Mouse (Mus musculus) NIH3T3 (cell line): ENCODE results near the gene Plk5.

Source experiments
- DNase-seq: peaks from one replicate; pipeline ENCODE4 v3.0.0-alpha.2; 2012; ENCODE audit warnings: low read depth

The Plk5 gene

DNA sequence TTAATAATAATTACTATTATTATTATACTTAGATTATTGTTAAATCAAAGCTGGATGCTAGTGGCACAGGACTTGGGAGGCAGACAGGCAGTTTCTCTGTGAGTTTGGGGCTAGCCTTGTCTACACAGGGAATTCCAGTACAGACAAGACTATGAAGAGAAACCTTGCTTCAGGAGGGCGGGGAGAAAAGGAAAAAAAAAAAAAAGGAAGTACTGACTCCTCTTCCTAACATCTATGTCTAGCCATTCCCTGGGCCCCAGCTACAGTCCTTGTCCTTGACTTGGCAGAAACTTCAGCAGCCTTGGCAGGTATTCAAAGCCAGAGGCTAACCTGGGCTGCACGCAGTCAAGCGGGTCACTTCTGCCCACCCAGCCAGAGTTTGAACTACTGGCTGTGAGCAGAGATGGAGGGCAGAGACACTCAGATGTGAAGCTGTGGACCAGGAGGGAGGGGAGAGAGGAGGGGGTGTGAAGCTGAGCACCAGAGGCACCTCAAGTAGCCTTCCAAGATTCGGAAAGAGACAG lies 33.0 kb downstream of the Plk5 start:
- no peak for DNase-seq

DNA sequence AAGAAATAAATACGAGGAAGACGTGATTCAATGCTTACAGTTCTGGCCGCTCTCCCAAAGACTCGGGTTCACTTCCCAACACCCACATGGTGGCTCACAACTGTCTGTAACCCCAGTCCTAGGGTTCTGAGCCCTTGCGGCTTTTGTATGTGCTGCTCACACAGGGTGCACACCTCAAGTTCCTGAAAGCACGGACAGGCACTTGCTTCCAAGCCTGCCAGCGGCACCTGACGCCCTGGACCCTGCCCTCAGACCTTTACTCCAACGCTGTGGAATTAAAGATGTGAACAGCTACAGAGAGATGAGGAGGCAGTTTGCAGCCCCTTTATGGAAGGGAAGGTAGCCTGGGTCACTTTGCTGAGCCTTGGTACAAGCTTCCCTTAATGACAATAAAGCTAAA lies 34.4 kb downstream of the Plk5 start:
- DNase-seq = peak; percentile 58

DNA sequence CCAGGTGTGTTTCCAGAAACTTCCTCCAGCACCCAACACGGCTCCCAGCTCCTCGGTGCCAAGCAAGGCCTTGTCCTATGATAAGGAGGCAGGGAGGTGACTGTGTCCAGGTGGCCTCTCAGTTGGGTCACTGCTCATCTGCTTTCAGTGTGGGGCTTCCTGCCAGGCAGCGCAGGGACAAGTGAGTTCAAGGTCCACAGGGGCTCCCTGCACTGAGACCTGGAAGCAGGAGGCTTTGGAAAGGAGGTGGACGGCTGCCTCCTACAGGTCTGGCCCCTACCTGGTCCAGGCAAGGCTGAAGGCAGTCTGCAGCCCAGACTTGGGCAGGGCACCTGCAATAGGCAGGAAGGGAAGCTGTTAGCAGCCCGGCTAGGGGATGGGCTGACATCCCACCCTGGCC lies 36.4 kb downstream of the Plk5 start:
- DNase-seq = no peak

DNA sequence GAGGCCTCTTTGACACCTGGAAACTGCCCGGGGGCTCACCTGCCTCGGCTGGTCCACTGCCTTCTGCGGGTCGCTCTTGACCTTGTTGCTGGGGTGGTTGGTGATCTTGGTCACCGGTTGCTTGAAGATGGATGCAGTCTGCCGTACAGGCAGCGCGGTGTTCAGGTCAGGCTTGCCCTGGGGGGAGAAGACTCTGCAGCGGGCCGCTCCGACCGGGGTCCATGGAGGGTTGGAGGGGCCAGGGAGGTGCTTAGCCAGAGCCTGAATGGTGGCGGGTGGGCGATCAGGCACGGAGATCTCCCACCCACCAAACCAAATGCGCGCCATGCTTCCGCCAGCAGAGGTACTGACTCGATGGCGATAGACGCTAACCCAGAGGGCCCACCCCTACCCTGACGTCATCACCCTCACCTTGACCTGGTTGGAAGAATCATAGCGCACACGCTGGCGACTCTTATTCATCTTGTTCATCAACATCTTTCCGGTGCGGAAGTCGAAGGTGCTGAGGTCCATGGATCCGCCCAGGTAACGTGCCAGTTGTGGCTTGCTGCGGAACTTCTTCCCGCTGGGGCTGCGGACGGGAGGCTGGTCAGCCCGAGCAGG lies 38.9 kb downstream of the Plk5 start:
- DNase-seq = no peak

DNA sequence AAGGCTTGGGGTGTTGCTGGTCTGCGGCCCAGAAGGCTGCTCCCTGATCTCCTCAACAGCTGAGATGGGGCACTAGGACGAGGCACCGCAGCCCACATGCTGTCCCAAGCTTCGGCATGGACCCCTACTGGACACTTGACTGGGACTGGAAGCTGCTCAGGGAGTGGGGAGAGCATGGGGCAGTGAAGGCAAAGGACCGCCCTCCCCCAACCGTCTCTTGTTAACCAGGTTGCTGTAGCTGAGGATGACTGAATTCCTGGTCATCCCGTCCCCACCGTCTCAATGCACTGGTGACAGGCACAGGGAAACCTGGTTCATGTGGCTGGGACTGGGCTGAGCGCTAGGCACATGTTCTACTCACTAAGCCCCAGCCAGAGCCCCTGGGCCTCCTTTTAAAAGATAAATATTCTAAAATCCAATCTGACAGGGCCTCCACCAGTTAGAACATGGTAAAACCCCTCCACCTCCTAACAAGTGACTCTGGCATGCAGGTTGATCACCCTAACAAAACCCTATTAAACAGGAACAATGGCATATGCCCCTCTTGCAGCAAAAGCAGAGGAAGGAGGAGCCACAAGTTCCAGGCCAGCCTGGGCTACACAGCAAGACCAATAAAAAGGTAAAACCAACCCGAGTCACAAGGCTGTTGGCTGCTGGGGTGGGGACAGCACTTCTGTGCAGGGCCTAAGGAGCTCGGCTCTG lies 40.7 kb downstream of the Plk5 start:
- DNase-seq = no peak

DNA sequence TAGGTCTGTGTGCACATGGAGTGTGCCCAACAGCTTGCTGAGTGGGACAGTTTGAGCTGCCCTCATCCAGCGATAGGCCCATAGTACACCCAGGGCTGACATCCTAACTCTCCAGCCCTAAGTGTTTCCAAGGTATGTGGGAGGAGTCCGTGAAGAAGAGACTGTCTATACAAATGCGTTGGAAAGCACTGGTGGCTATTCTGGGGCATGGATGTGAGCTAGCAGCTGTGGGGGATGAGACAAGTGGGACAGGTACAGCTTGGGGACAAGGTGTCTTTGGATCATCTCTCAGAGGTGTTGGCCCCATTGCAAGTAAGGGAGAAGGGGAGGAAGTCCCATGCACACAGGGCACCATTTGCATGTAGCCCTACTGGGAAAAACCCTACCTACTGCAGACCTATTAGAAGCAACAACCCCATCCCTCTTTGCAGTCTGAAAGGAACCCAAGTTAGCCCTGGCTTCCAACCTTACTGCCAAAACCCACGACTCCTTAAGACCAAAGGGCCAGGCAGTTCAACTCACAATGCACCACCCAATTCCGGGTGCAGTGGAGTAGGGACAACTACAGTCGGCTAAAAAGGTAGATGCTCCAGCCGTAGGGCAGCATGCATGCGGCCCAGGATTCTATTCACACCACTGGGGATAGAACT lies 41.4 kb downstream of the Plk5 start:
- DNase-seq = no peak

DNA sequence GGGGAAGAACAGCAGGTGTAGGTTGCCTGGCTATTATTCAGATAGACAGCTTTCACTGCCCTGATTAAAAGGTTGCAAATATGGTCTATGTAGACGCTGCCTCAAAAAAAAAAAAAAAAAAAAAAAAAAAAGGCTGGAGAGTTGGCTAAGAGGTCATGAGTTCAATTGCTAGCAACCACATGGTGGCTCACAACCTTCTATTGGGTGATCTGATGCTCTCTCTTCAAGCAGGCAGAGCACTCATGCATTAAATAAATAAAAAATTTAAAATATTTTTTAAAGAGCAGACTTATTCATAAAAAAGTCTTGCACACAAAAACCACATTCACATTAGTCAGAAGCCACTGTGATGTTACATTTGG lies 41.9 kb downstream of the Plk5 start:
- DNase-seq = peak; percentile 60

DNA sequence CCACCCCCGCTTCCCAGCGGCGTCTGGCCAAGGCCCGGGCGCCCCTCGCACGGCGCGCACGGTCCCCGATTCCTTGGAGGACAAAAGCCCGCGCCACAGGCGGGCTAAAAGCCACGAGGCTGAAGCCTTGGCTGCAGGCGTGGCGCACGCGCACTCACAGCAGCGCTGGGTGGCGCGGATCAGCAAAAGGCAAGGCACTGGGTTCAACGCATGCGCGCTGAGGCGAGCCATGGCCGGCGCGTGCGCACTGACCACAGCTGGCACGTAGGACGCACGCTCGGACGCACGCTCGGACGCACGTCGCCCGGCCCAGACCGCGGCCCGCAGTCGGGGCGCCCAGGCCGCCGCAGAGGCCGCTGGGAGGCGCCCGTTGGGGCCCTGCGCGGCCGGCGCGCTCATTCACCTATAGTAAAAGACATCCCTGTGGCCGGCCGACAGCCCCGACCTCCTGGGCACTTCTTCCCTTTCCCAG lies 42.5 kb downstream of the Plk5 start:
- peak; percentile 100 for DNase-seq

DNA sequence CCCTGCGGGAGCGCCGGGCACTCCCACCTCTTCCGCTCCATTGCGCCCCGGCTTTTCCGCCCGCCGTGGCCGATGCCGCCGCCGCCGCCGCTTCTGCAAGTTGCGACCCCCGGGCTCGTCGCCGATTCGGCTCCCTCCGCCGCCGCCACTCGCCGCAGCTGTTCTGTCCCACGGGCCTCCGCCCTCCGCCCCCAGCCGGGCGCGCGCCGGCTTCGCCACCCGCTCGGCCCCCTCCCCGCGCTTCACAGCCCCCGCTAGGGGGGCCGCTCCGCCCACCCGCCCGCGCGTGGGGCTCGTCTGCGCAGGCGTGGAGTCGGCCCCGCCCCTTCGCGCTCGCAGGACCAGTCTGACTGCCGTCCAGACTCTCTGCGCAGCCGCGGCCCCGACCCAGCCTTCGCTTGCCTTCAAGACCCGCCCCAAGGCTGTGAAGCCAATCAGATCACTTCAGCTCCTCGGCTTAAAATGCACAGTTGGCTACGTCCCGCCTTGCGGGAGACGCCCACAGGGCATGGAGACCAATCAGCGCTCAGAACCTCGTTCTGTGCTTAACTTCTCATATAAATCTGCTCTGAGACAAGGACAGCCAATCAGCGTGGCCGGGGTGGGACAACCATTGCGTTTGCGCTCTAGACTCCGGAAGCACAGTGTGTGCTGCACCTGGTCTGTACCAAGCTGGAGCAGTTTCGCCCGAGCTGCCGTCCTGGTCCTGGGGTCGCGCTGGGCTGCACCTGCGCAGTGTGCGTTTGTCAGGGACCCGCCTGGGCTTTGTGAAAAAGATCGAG lies 43.1 kb downstream of the Plk5 start, which contains the start of gene Mbd3:
Gene Mbd3, minus strand, starts transcription at position 360 of the 782 bp plus-strand sequence.
- peak; percentile 100 for DNase-seq

DNA sequence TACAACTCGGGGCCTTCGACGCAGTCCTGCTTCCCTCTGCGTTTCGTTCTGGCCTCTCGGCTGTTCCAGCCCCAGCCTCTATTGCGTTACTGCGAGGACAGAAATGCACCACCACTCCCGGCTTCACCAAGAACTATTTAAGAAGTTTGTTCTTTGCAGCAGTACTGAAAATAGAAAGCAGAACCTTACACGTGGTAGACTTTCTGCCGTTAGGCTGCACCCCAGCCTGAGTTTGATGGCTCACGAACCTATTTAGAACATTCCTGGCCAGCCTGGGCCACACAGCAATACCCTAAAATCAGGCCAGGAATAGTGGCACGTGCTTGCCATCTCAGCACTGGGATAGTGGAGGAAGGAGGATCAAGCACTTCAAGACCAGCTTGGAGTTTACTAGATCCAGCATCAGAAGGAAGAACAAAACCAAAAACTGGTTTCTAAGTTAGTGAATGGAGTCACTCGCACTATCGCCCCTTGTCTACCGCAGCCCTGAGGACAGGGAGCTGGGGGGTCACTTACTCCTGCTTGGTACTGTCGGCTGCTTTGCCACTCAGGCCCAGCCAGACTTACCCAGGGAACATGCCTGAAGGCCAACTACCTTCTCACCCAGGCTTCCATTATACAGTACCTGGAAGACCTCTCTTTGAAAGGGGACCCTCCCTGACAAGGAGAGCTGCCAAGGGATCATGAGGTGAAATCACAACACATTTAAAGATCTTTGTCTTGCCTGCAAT lies 43.9 kb downstream of the Plk5 start:
- no peak for DNase-seq

DNA sequence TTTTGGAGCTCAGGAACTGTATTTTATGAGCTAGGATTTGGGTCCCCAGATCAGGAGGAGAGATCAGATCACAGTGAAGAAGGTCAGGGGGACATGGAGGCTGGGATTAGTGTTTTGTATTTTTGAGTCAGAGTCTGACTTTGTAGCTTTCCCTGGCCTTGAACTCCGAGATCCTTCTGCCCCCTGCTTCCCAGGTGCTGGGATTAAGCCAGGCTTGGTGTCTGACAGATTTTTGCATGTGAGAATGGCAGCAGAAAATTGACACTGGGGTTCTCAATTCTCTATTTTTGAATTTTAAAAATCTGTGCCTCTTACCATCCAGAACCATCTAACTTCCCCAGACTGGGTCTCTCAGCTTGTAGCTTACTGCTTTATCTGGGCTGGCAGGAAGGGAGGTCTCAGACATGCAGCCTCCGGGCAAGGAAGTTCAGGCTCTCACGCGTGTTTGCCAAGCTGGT lies 44.5 kb downstream of the Plk5 start:
- no peak for DNase-seq

DNA sequence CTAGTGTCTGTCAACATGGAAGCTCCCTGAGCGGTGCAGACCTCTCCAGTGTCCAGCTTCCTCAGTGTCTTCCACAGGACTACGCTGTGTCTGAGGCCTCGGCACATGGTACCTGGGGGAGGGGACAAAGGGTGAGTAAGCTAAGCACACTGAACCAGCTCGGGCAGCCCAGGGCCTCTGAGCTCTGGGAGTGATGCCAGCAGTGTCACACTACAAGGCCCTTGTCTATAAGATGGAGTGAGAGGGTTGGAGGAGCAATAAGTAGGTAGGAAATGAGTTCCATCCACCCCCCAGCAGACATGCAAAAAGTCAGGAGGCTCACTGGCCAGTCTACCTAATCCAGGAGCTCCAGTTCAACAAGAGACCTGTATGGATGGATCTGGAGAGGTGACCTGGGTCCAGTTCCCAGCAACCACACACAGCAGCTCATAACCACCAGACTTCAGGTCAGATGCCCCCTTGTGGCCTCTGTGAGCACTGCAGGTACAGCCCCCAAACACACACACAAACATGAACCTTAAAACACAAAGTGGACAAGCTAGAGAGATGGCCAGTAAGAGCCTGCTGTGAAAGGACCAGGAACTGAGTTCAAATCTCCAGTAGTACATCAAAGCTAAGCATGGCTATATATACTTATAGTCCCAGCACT lies 46.9 kb downstream of the Plk5 start:
- DNase-seq = peak; percentile 63

DNA sequence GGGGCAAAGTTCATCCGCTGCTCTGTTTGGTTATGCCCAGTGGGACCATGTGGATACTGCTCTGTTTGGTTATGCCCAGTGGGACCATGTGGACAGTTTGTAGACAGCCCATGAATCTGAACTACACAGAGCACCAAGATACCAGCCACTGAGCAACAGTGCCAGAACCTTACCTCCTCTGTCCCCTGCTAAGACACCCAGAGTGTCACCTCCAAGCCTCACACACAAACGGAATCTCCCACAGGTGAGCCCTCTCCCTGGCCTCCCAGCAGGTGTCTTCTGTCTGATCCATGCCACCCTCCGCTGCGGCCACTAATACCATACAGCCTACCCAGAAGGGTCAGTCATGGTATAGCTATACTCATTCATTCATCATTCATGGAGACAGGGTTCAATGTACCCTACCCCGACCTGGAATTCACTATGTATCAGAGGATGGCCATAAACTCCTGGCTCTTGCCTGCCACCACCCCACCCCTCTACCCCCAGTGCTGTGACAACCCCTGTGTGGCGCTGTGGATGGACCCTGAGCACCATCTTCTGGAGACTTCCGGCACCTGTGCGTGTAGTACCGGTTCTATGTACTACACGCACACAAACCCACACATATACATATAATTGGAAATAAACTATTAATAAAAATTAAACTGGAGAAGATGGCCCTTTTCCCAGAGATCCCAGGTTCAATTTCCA lies 49.4 kb downstream of the Plk5 start:
- DNase-seq = peak; percentile 21

DNA sequence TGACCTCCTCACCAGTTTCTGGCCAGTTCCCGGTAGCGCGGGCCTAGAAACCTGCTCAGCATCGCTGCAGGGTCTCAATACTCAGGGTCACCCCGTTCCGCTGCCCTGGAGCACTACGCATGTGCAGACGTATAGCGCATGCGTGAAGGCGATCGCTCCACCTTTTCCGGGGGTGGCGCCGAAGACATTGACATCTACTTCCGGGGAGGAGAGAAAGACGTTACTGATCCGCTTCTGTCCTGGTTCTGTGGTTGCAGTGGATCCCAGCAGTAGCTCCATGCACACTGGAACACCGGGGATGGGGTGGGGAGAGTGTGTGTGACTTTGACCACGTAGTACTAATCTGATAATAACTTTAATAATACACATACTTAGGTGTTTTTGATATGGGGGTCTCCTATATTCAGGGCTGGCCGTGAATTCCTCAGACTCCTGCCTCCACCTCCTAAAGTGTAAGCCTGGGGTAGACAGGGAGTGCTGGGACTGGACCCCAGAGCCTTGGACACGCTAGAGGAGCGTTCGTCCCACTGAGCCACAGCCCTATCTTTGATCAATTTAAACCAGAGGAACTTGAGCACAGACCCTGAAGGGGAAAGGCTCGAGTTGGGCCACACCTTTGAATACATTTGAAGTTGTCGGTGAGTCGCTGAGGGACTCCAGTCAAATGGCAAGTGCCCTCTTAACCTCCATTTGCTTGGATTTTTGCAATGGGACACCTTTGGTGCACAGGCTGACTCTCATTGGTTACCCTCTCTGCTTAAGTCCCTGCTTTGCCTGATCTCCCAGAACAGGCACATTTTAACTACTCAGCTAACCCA lies 50.6 kb downstream of the Plk5 start, which contains the start of gene Uqcr11:
Gene Uqcr11, minus strand, starts transcription at position 147 of the 818 bp plus-strand sequence.
- DNase-seq = peak; percentile 97

DNA sequence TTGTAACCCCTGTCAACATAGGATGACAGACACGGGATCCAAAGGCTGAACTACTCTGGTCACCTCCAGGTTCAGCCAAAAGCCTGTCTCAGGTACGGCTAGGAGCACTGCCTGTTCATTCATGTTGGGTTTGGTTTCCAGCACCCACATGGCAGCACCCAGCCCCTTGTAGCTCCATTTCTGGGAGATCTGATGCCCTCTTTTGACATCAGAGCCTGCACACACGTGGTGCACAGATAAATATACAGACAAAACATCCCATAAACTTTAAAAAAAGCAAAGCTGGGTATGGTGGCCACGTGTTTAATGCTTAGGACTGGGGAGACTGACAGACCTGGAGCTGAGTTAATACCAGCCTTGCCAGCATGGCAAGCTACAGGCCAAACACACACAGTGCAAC lies 51.7 kb downstream of the Plk5 start:
- DNase-seq = no peak

DNA sequence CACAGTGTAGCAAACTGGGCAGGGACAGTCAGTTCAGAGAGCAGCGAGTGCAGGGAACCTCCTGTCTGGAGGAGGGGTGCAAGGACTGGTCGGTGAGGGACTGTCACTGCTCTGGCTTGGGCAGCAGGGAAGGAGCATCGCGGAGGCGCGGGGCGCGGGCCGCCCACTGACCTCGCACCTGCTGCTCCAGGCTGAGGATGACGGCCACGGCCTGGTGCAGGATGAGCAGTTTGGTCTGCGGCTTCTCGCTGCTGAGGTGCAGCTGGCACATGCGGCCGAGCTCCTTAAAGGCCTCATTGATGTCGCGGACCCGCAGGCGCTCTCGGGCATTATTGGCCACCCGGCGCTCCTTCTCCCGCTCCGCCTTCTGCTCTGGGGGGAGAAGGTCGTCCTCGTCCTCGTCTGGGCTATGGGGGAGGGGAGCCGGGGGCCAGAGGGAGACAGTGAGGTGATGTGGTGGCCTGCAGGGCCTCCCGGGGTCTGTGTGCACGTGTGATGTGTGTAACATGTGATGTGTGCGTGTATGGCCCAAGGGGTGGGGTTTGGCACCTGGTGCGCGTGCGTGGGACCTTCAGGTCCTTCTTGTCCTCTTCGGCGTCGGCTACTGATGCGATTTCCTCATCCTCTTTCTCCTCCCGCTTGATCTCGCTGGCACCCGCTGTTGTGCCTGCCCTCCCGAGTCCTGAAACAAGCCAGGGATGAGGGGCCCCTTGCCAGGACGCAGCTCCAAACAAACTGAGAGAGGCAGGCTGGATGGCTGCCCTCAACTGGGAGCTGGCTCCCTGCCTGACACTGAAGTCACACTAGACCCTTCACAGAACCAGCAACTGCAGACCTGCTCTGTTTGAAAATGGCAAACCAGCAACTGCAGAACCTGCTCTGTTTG lies 56.6 kb downstream of the Plk5 start:
- peak; percentile 25 for DNase-seq
